Mouse (Mus musculus) spleen, adult 18-20 months (tissue): Measurements from ENCODE around the gene Vmn1r217.
"Not testable (repeated sequence)": the region's sequence is repeated elsewhere in the genome, so short reads cannot be mapped to it uniquely, and the experiment has no call there.

Experiments
- DNase-seq, 2 experiments: peaks; one replicate each; pipeline ENCODE4 v3.0.0; 2022; ENCODE audit warnings: mixed read lengths in 2 of 2

Gene Vmn1r217

DNA sequence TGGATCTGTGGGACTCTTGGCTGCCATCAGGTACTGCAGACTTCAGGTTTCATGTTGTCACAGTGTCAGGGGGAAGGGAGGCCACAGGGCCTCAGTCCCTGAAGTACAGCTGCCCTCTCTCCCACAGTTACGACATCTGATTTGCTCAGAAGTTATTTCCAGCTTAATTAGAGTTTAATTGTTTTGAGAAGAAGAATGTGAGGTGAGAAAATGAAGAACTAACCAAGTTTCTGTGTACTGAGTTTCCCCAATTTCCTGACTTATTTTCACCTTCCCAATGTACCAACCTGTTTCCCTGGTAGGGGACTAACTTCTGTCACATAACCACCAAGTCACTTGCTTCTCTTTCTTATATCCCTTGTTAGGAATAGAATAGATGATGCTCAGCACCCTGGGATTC, at the start of gene Vmn1r217:
Gene Vmn1r217, minus strand, starts transcription at position 101 of the 400 bp plus-strand sequence.
- DNase-seq = not testable (repeated sequence)

GRCm38 (mm10) chr13:23166471-23166870, 48.4 kb upstream of the Vmn1r217 start:
- not testable (repeated sequence) for DNase-seq

GRCm38 (mm10) chr13:23159012-23159411, 41.0 kb upstream of the Vmn1r217 start, which contains the start of gene Vmn1r219:
Gene Vmn1r219 (plus strand): TSS chr13:23159312.
- no peak for DNase-seq

- DNase-seq = no peak
Observed at GRCm38 (mm10) chr13:23157848-23158247, 39.8 kb upstream of the Vmn1r217 start.

GRCm38 (mm10) chr13:23138880-23139279, 20.9 kb upstream of the Vmn1r217 start:
- DNase-seq = no peak

DNA sequence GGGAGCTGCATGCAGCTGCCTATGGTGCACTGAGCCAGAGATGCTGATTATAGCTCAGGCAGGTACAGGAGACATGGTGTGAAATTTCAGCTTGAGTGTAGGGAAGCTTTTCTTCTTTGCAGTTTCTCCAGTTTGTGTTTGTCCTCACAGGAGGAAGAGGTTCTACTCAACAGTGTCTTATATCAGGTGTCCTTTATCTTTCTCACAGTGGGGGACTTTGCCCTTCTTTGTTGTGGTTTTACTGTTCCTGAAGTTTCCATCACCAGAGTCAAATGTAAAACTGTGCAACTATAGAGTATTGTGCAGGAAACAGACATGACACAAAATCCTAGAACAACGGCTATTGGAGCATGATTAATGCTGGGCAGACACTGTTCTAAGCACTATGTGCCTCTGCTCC, 15.5 kb upstream of the Vmn1r217 start:
- no peak for DNase-seq

- no peak for DNase-seq
Observed at GRCm38 (mm10) chr13:23133099-23133498, 15.1 kb upstream of the Vmn1r217 start, which contains the start of gene Vmn1r218. Gene Vmn1r218 (plus strand): TSS chr13:23133155.

DNA sequence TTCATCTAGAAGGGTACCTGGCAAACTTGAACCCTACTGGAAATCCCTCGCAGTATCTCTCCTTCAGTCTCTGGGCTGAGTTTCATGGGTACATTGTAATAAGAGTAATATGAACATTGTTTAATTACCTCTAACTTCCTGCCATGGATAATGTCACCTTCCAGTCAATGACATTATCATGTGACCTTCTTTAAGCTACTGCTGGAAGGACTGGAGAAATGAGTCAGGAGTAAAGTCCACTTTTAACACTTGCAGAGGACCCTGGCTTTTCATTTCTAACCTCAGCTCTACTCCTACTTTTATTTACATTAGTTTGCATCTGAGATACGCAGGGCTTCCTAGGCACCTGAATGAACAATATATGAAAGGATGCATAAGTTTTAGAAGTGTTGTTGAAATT, 2.6 kb upstream of the Vmn1r217 start:
- no peak for DNase-seq

GRCm38 (mm10) chr13:23094386-23094785, 23.6 kb downstream of the Vmn1r217 start:
- DNase-seq = no peak

GRCm38 (mm10) chr13:23069312-23069711, 48.7 kb downstream of the Vmn1r217 start:
- DNase-seq = no peak

DNA sequence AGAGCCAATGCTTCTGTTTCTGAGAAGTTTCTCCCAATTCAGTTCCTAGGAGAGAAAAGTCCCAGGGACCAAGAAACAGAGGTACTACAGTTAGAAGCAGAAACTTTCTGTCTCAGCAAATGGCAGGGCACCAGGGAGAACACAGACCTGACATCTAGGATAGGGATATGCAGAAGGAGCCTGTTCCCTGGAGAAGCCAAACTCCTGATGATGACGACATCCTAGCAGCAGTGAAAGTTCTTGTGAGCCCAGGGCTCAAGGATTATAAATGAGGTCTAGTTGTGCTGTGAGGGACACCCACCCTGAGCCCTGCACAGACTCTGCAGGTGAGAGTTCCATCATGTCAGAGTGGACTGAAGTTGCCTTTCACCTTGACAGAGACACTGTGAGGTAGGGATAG, 50.3 kb downstream of the Vmn1r217 start, which contains the start of gene Vmn1r215:
Gene Vmn1r215, plus strand, starts transcription at position 301 of the 400 bp plus-strand sequence.
- DNase-seq = no peak

DNA sequence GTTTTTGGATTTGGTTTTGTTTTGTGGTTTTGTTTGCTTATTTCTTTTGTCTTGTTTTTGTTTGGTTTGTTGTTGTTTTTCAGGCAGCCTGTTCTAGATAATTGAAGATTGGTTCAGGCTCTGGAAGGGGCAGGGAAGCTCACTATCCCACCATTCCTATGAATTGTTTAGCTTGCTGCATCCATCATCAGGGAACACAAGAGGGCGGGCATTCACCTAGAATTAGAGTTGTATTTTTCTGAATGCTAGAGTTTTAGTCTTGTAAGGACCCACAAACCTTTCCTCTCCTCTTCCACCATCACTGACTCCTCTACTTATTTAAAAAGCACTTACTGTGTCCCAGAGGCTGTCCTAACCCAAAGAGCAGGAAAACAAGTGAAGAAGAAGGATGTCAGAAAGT, 60.2 kb downstream of the Vmn1r217 start:
- no peak for DNase-seq
